Comparison of ENCODE assay signal across 8 mouse cellular contexts in genomic region chr10:61782799-61783611, GRCm38 (mm10). TPM values are rescaled to one million over a fixed set of nuclear protein-coding genes. Genes with fewer than 3 reads are reported as not detected.
A peak's percentile ranks its signal among the peaks of the same experiment; 100 is the strongest.
DNase-seq lines count a peak whose midpoint lies in the region; ATAC-seq and TF ChIP-seq lines count a peak whose summit lies in the region.

No protein-coding gene starts in this region.

- DNase-seq in Muller cell, postnatal 12 days (ENCODE audit: inconsistent ontology term), result peak; percentile 75
- DNase-seq in cerebellum, adult 11-12 months, result peak; percentile 74
- DNase-seq in forebrain, postnatal 0 days, result peak; percentile 81
- peak; percentile 84 for DNase-seq in hindbrain, embryonic 10.5 days (ENCODE audit: low spot score)
- DNase-seq in layer of hippocampus, postnatal 10 days (ENCODE audit: low spot score in 2 of 2), result peak; percentile 72 to 79
- peak; percentile 68 for DNase-seq in ovary, postnatal 36 days (ENCODE audit: low spot score)
- DNase-seq in yolk sac, embryonic 10.5 days (ENCODE audit: low spot score), result peak; percentile 44

- TF ChIP-seq CTCF in forebrain, postnatal 0 days (IDR thresholded peaks at IDR 0.05; ENCODE audit: low read depth), result peak; percentile 85

- peak; percentile 62 for ATAC-seq in forebrain, postnatal 0 days
- peak; percentile 51 for ATAC-seq in lung, embryonic 15.5 days (ENCODE audit: borderline replicate concordance, extremely low read depth, low FRiP score, low TSS enrichment)

- H3K27me3 ChIP-seq in forebrain, postnatal 0 days (ENCODE audit: insufficient read depth, low read length), result no peaks in the 10 kb centered on the region
- H3K27me3 ChIP-seq in hindbrain, embryonic 10.5 days (ENCODE audit: insufficient read depth, poor library complexity, severe bottlenecking), result 0 out of 2 replicates have a peak, but pooled peaks cover 3% of the 10 kb centered on the region
- no peaks in the 10 kb centered on the region for H3K27me3 ChIP-seq in lung, embryonic 15.5 days

- H3K9ac ChIP-seq in forebrain, postnatal 0 days, result peak overlapping the region; percentile 100
- peak overlapping the region; percentile 97 for H3K9ac ChIP-seq in lung, embryonic 15.5 days

- H3K4me2 ChIP-seq in forebrain, postnatal 0 days (ENCODE audit: low read depth), result peak overlapping the region; percentile 65
- peak overlapping the region; percentile 89 for H3K4me2 ChIP-seq in lung, embryonic 15.5 days

- 0 out of 2 replicates have a peak, but pooled peaks cover 8% of the 10 kb centered on the region for H3K4me1 ChIP-seq in forebrain, postnatal 0 days (ENCODE audit: insufficient read depth)
- H3K4me1 ChIP-seq in hindbrain, embryonic 10.5 days (replicated peaks), result peaks cover 40% of the 10 kb centered on the region
- peaks cover 24% of the 10 kb centered on the region for H3K4me1 ChIP-seq in lung, embryonic 15.5 days

- WGBS in forebrain, postnatal 0 days, result under 1% methylated on average over 63 of the region's 74 CpGs
- under 1% methylated on average over 74 of the region's 74 CpGs for WGBS in hindbrain, embryonic 10.5 days
- under 1% methylated on average over 64 of the region's 74 CpGs for WGBS in lung, embryonic 15.5 days

- no peaks in the 10 kb centered on the region for H3K9me3 ChIP-seq in forebrain, postnatal 0 days (ENCODE audit: low read length)
- H3K9me3 ChIP-seq in hindbrain, embryonic 10.5 days, result no peaks in the 10 kb centered on the region
- H3K9me3 ChIP-seq in lung, embryonic 15.5 days, result no peaks in the 10 kb centered on the region

- H3K27ac ChIP-seq in forebrain, postnatal 0 days (ENCODE audit: low read depth, low read length), result peak overlapping the region; percentile 99
- H3K27ac ChIP-seq in hindbrain, embryonic 10.5 days, result peak overlapping the region; percentile 100
- peak overlapping the region; percentile 90 for H3K27ac ChIP-seq in lung, embryonic 15.5 days

- peak overlapping the region; percentile 91 for H3K4me3 ChIP-seq in forebrain, postnatal 0 days (ENCODE audit: low read depth, low read length)
- H3K4me3 ChIP-seq in hindbrain, embryonic 10.5 days, result peak overlapping the region; percentile 99
- peak overlapping the region; percentile 94 for H3K4me3 ChIP-seq in lung, embryonic 15.5 days

- H3K36me3 ChIP-seq in forebrain, postnatal 0 days (ENCODE audit: insufficient read depth), result no peaks in the 10 kb centered on the region
- H3K36me3 ChIP-seq in hindbrain, embryonic 10.5 days, result peaks cover 28% of the 10 kb centered on the region
- no peaks in the 10 kb centered on the region for H3K36me3 ChIP-seq in lung, embryonic 15.5 days

RNA-seq across cellular contexts. Expression of gene H2afy2, which starts 0.9 kb away (rescaled TPM):
- total RNA-seq in forebrain, postnatal 0 days (2014; rRNA removed), result 129 and 143 TPM in 2 replicates
- polyA plus RNA-seq in forebrain, postnatal 0 days (2015; fragmentation: Nextera tagmentation; extraction: Ambion mirVana), result 175 and 191 TPM in 2 replicates
- polyA plus RNA-seq in hindbrain, embryonic 10.5 days (2016; fragmentation: Nextera tagmentation; extraction: Ambion mirVana), result 297 and 325 TPM in 2 replicates
- total RNA-seq in layer of hippocampus, postnatal 10 days (2021), result 10 to 100 TPM; 36.8 to 37.1 TPM
- polyA plus RNA-seq in lung, embryonic 15.5 days (2015; fragmentation: Nextera tagmentation; extraction: Ambion mirVana), result 137 and 141 TPM in 2 replicates

Comparison
In these comparisons a context has a peak if more than half of its experiments do, and no peak if none do; other contexts are left out.
1. Peak in every context shown above with its lines: DNase-seq, ATAC-seq, H3K4me3 ChIP-seq and H3K27ac ChIP-seq.